Mouse (Mus musculus) CH12.LX (cell line): Measurements from ENCODE around the gene Dennd5b. TPM values are rescaled to one million over a fixed set of nuclear protein-coding genes. Genes with fewer than 3 reads are reported as not detected.

Experiments
- DNase-seq: peaks from one replicate; pipeline ENCODE4 v3.0.0-alpha.2; 2013; ENCODE audit errors: extremely low read depth
- H3K27ac ChIP-seq: 2 replicates; pipeline ENCODE4 v1.5.1; 2012; ENCODE audit warnings: low read depth, mild to moderate bottlenecking, control low read depth, moderate library complexity; ENCODE audit not compliant: insufficient read depth
- H3K27me3 ChIP-seq: replicated peaks from 2 replicates; pipeline ENCODE3; 2012; ENCODE audit warnings: inconsistent platforms
- H3K36me3 ChIP-seq, 2 experiments: replicated peaks in 1 of 2; 2 replicates each; pipeline versions ENCODE3 to v1.6.1; 2012; ENCODE audit warnings: inconsistent platforms in 1 of 2, low read length in 1 of 2, mild to moderate bottlenecking in 1 of 2, mixed read lengths in 1 of 2, moderate library complexity in 1 of 2; ENCODE audit not compliant: control insufficient read depth in 1 of 2, insufficient read depth in 1 of 2
- H3K4me1 ChIP-seq, 2 experiments: 2 replicates each; pipeline ENCODE4 v1.6.1; 2012; ENCODE audit warnings: inconsistent platforms in 1 of 2, moderate library complexity in 1 of 2; ENCODE audit not compliant: insufficient read depth in 2 of 2, control insufficient read depth in 1 of 2
- H3K4me2 ChIP-seq: 2 replicates; pipeline ENCODE4 v1.6.1; 2012; ENCODE audit warnings: low read depth, mild to moderate bottlenecking, control low read depth; ENCODE audit not compliant: poor library complexity, insufficient read depth, severe bottlenecking
- H3K4me3 ChIP-seq, 3 experiments: fragments of 150-350 bp in 1 of 3; sonication (generic) in 1 of 3; replicated peaks in 1 of 3; 2 replicates each; pipeline versions ENCODE3 to v1.5.1; 2011 to 2012; ENCODE audit warnings: low read depth in 2 of 3, low read length in 2 of 3, mild to moderate bottlenecking in 2 of 3, moderate library complexity in 2 of 3, control low read depth in 1 of 3, improper control_type of control experiment in 1 of 3, inconsistent platforms in 1 of 3, mixed read lengths in 1 of 3; ENCODE audit not compliant: poor library complexity in 1 of 3
- H3K79me2 ChIP-seq: replicated peaks from 2 replicates; pipeline ENCODE4 v1.6.1; 2012; ENCODE audit warnings: mild to moderate bottlenecking, moderate library complexity; ENCODE audit not compliant: control insufficient read depth, poor library complexity, insufficient read depth, severe bottlenecking; ENCODE audit errors: extremely low read depth
- H3K9ac ChIP-seq: 2 replicates; pipeline ENCODE4 v1.6.1; 2012; ENCODE audit warnings: low read depth, mild to moderate bottlenecking, control low read depth, moderate library complexity; ENCODE audit not compliant: insufficient read depth
- H3K9me3 ChIP-seq: replicated peaks from 2 replicates; pipeline ENCODE3; 2012; ENCODE audit warnings: low read length, inconsistent platforms, mixed read lengths
- ELF1 ChIP-seq: IDR thresholded peaks from 2 replicates; pipeline ENCODE4 v1.6.1; 2014; ENCODE audit warnings: low read depth, mild to moderate bottlenecking, inconsistent platforms, low read length, improper control_type of control experiment
- EP300 ChIP-seq: IDR thresholded peaks from 2 replicates; pipeline ENCODE4 v1.6.1; 2011; ENCODE audit warnings: low read length, improper control_type of control experiment
- ETS1 ChIP-seq: conservative IDR thresholded peaks from 2 replicates; pipeline ENCODE4 v1.6.1; 2012; ENCODE audit warnings: low read depth, mild to moderate bottlenecking, inconsistent platforms, low read length, improper control_type of control experiment, moderate library complexity
- IRF4 ChIP-seq: IDR thresholded peaks from 2 replicates; pipeline ENCODE4 v1.6.1; 2014; ENCODE audit warnings: low read depth, mild to moderate bottlenecking, inconsistent platforms, low read length, improper control_type of control experiment
- MAFK ChIP-seq: IDR thresholded peaks from 2 replicates; pipeline ENCODE4 v1.6.1; 2011; ENCODE audit warnings: low read length, improper control_type of control experiment; ENCODE audit not compliant: insufficient replicate concordance
- NELFE ChIP-seq: IDR thresholded peaks from 2 replicates; pipeline ENCODE4 v1.6.1; 2011; ENCODE audit warnings: low read depth, low read length, improper control_type of control experiment
- NRF1 ChIP-seq: IDR thresholded peaks from 2 replicates; pipeline ENCODE4 v1.6.1; 2014; ENCODE audit warnings: low read depth, mild to moderate bottlenecking, inconsistent platforms, low read length, improper control_type of control experiment, moderate library complexity
- SIN3A ChIP-seq: IDR thresholded peaks from 2 replicates; pipeline ENCODE4 v1.6.1; 2012; ENCODE audit warnings: low read length, improper control_type of control experiment, inconsistent platforms
- TCF12 ChIP-seq: IDR thresholded peaks from 2 replicates; pipeline ENCODE4 v1.6.1; 2014; ENCODE audit warnings: low read depth, mild to moderate bottlenecking, inconsistent platforms, low read length, improper control_type of control experiment
- ZC3H11A ChIP-seq: IDR thresholded peaks from 2 replicates; pipeline ENCODE4 v1.6.1; 2012; ENCODE audit warnings: low read depth, mild to moderate bottlenecking, inconsistent platforms, low read length, improper control_type of control experiment
- ZNF384 ChIP-seq: IDR thresholded peaks from 2 replicates; pipeline ENCODE4 v1.6.1; 2012; ENCODE audit warnings: low read depth, low read length, improper control_type of control experiment, inconsistent platforms
- dilution Hi-C: fragments of 300-500 bp; cut with MboI; formaldehyde crosslinking; loops from 2 replicates; pipeline ENCODE4 v1.14.3; 2020; ENCODE audit warnings: low sequenced_read_pairs; ENCODE audit not compliant: extremely low pct_unique_long_range_greater_than_20kb, extremely low pct_ligation_motif_present
- in situ Hi-C: fragments of 300-500 bp; cut with MboI; formaldehyde crosslinking; loops from 3 replicates; pipeline ENCODE4 v1.14.3; 2019; ENCODE audit warnings: low sequenced_read_pairs, low pct_ligation_motif_present, low pct_unique_long_range_greater_than_20kb, mixed read lengths
- polyA plus RNA-seq: library from polyadenylated mRNA; unstranded; fragments of >175 nt; gene quantifications from 2 replicates; pipeline ENCODE4 v1.2.1, GENCODE M21; 2012; ENCODE audit warnings: low read depth; ENCODE audit not compliant: insufficient read length
- total RNA-seq, 2 experiments: library from RNA; depleted of rRNA; stranded (reverse); fragments of 300-350 nt in 1 of 2; fragments of >200 nt in 1 of 2; gene quantifications; 2 replicates each; pipeline ENCODE4 v1.2.3; 2012 to 2014

Gene Dennd5b
- total and polyA plus RNA-seq, 3 experiments, result 1.6 to 3.1 (median 2.2) TPM

DNA sequence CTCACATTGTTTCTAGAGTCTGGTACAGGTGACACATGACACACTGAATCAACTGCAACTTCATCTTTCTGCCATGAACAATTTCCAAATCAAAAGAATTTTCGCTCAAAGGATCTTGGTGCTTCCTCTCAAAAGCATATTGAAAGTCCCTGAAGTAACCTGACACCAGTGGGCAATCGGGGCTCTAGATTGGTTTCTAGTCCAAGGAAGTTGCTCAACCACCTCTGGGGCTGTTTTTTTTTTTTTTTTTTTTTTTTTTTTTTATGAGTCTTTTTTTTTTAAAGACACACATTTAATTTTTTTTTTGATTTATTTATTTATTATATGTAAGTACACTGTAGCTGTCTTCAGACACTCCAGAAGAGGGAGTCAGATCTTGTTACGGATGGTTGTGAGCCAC is 121.0 kb downstream of the Dennd5b start:
- dilution Hi-C loops (no loop called here), in situ Hi-C loops (no loop called here)
- no peak for DNase-seq
- no peaks in the 10 kb centered on the region for H3K9me3 ChIP-seq
- H3K4me2 ChIP-seq, result no peak overlapping the region
- H3K4me1 ChIP-seq, result peaks cover 0 to 8% of the 10 kb centered on the region in 2 experiments; a peak in 2 of 4 replicates
- no peak overlapping the region for H3K4me3 ChIP-seq
- no peaks in the 10 kb centered on the region for H3K79me2 ChIP-seq
- H3K36me3 ChIP-seq, result no peaks in the 10 kb centered on the region
- H3K27ac ChIP-seq, result no peak overlapping the region
- no peaks in the 10 kb centered on the region for H3K27me3 ChIP-seq
- no peak overlapping the region for H3K9ac ChIP-seq
- TF ChIP-seq ZNF384 (peak; percentile 70), NELFE (no peak)

DNA sequence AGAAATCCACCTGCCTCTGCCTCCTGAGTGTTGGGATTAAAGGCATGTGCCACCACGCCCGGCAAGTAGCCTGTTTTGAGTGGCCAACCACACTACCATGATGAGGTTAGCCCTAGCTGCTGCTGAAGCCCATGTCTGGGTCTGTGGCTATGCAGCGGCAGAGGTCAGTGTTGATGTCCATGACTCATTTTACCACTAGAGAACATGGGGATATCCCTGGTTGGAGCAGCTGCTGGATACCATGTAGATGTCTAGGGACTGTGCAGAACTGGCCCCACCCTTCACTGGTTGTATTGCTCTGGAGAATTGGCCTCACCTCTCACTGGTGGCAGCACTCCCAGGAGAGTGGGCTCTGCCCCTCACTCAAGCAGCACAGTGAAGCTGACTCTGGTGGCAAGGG is 126.4 kb downstream of the Dennd5b start:
- Histone ChIP-seq H3K4me3 (no peak overlapping the region), H3K4me2 (no peak overlapping the region), H3K4me1 (peaks cover 7 to 17% of the 10 kb centered on the region in 2 experiments), H3K36me3 (no peaks in the 10 kb centered on the region), H3K27me3 (no peaks in the 10 kb centered on the region), H3K79me2 (no peaks in the 10 kb centered on the region), H3K27ac (no peak overlapping the region), H3K9me3 (no peaks in the 10 kb centered on the region), H3K9ac (no peak overlapping the region)
- in situ Hi-C loops (no loop called here), dilution Hi-C loops (no loop called here)
- no peak for DNase-seq
- TF ChIP-seq ELF1 (no peak), IRF4 (no peak), TCF12 (no peak), EP300 (no peak), ZC3H11A (no peak), SIN3A (no peak), NRF1 (no peak)

DNA sequence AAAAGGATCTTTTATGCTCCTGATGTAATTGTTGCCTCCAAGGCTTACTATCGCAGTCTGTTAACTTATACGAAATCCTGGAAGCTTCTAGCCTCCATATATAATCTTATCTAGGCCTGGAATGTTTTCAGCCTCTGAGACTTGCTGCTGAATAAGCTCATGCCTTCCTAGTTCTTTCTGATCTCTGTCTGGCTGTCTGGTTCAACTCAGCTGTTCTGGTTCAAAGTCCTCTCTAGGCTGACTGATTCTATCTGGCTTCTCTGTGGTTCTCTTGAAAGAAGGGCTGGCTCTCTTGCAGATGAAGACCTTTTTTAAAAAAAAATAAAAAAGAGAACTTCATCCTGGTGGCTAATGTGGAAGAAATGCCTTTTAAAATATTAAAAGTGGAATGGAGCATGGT is 128.6 kb downstream of the Dennd5b start:
- dilution Hi-C loops (no loop called here), in situ Hi-C loops (no loop called here)
- Histone ChIP-seq H3K4me3 (no peak overlapping the region), H3K9me3 (no peaks in the 10 kb centered on the region), H3K4me2 (no peak overlapping the region), H3K79me2 (no peaks in the 10 kb centered on the region), H3K4me1 (peaks cover 7 to 17% of the 10 kb centered on the region in 2 experiments), H3K27ac (no peak overlapping the region), H3K27me3 (no peaks in the 10 kb centered on the region), H3K36me3 (no peaks in the 10 kb centered on the region), H3K9ac (no peak overlapping the region)
- no peak for DNase-seq
- TF ChIP-seq SIN3A, result no peak
- TF ChIP-seq ETS1, result no peak
- no peak for TF ChIP-seq TCF12
- no peak for TF ChIP-seq MAFK
- TF ChIP-seq IRF4, result no peak
